Mouse (Mus musculus) layer of hippocampus, postnatal 36 days (tissue): Measurements from ENCODE around the gene C3ar1. TPM values are rescaled to one million over a fixed set of nuclear protein-coding genes. Genes with fewer than 3 reads are reported as not detected.
A peak's percentile ranks its signal among the peaks of the same experiment; 100 is the strongest.

Experiments used
- DNase-seq, 2 experiments: peaks; one replicate each; pipeline ENCODE4 v3.0.0; 2022
- total RNA-seq, 2 experiments: library from RNA; stranded (reverse); gene quantifications; 2 replicates each; pipeline ENCODE4 v1.2.3; 2021

The C3ar1 gene
- under 1 TPM; 0.47 to 0.63 TPM for total RNA-seq

GRCm38 (mm10) chr6:122855955-122856354, at the start of gene C3ar1:
C3ar1 (minus strand) TSS chr6:122856161.
- DNase-seq = no peak

- DNase-seq = peak; percentile 30 to 40
Observed at GRCm38 (mm10) chr6:122892442-122893049, 36.6 kb upstream of the C3ar1 start.

GRCm38 (mm10) chr6:122889599-122889998, 33.6 kb upstream of the C3ar1 start:
- no peak for DNase-seq

- no peak for DNase-seq
Observed at GRCm38 (mm10) chr6:122883603-122884002, 27.6 kb upstream of the C3ar1 start.

GRCm38 (mm10) chr6:122881287-122881686, 25.3 kb upstream of the C3ar1 start:
- no peak for DNase-seq

GRCm38 (mm10) chr6:122879781-122880505, 24.0 kb upstream of the C3ar1 start:
- DNase-seq = no peak

GRCm38 (mm10) chr6:122879141-122879735, 23.3 kb upstream of the C3ar1 start:
- no peak for DNase-seq

GRCm38 (mm10) chr6:122874720-122875389, 18.9 kb upstream of the C3ar1 start:
- DNase-seq = no peak

- DNase-seq = peak; percentile 96 to 98
Observed at GRCm38 (mm10) chr6:122873871-122874719, 18.1 kb upstream of the C3ar1 start, which contains the start of gene Necap1. Necap1 (plus strand) TSS chr6:122874474.

GRCm38 (mm10) chr6:122872800-122873199, 16.8 kb upstream of the C3ar1 start:
- no peak for DNase-seq

GRCm38 (mm10) chr6:122869846-122870245, 13.9 kb upstream of the C3ar1 start:
- no peak for DNase-seq

- no peak for DNase-seq
Observed at GRCm38 (mm10) chr6:122867914-122868313, 12.0 kb upstream of the C3ar1 start.

- no peak for DNase-seq
Observed at GRCm38 (mm10) chr6:122862871-122863270, 6.9 kb upstream of the C3ar1 start.

- DNase-seq = no peak
Observed at GRCm38 (mm10) chr6:122862434-122862833, 6.5 kb upstream of the C3ar1 start.

GRCm38 (mm10) chr6:122854552-122854951, 1.4 kb downstream of the C3ar1 start:
- no peak for DNase-seq

- no peak for DNase-seq
Observed at GRCm38 (mm10) chr6:122852696-122853095, 3.3 kb downstream of the C3ar1 start.

GRCm38 (mm10) chr6:122843759-122844158, 12.2 kb downstream of the C3ar1 start:
- DNase-seq = no peak

GRCm38 (mm10) chr6:122837539-122837938, 18.4 kb downstream of the C3ar1 start:
- no peak for DNase-seq

GRCm38 (mm10) chr6:122836974-122837373, 19.0 kb downstream of the C3ar1 start:
- no peak for DNase-seq

GRCm38 (mm10) chr6:122834365-122834764, 21.6 kb downstream of the C3ar1 start:
- DNase-seq = no peak

GRCm38 (mm10) chr6:122832880-122833279, 23.1 kb downstream of the C3ar1 start:
- DNase-seq = no peak

GRCm38 (mm10) chr6:122828086-122828485, 27.9 kb downstream of the C3ar1 start:
- DNase-seq = no peak
